Mouse (Mus musculus) CH12F3 (cell line): ENCODE results near the gene Spop.
"Not testable (repeated sequence)": the region's sequence is repeated elsewhere in the genome, so short reads cannot be mapped to it uniquely, and the experiment has no call there.

Experiments
- in situ Hi-C: fragments of 300-500 bp; cut with MboI; formaldehyde crosslinking; loops from 2 replicates; pipeline ENCODE4 v1.14.3; 2020; ENCODE audit warnings: low sequenced_read_pairs

The Spop gene

DNA sequence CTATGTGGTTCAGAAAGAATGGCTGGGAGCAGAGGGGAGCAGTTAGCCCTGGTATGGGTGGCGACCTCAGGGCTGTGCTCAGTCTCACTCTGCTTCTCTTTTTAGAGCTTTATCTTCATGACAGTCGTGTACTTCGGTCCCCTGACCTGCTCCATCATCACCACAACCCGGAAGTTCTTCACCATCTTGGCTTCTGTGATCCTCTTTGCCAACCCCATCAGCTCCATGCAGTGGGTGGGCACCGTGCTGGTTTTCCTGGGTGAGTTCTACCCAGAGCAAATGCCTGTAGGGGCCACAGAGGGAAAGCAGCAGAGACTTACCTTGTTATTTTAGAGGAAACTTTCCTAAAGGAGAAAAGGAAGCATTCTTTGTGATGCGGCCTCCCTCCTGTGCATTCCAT lies 23.5 kb upstream of the Spop start:
- in situ Hi-C loops, result no loop called here

DNA sequence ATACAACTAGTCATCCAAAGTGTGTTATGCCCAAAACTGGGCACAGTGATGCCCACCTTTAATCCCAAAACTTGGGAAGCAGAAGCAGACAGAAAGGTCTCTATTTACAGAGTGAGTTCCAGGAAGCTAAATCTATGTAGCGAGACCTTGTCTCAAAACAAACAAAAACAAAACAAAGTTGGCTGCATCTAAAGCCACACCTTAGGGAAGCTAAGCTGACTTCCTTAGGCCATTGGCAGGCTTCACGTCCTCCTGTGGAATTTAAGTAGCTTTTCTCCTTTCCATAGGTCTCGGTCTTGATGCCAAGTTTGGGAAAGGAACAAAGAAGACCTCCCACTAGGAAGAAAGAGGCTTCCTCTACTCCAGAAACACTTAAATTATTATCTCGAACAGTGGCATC lies 22.7 kb upstream of the Spop start:
- in situ Hi-C loops, result no loop called here

DNA sequence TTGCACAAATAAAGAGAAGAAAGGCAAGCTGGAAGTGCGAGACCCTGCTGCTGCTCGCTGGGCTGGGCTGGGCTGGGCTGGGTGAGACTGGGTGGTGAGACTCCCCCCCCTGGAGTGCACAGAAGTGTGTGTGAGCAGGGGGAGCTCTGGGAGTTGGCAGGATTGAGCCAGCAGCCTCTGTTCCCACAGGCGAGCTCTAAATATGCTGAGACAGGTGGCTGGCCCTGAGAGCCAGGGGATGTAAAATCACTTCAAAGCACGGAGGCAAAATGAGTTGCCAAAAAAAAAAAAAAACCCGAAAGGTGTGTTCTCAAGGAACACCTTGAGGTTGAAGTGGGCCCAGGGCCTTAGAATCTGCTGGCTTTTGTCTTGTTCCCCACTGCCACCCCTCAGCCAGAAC lies 22.1 kb upstream of the Spop start:
- in situ Hi-C loops, result no loop called here

DNA sequence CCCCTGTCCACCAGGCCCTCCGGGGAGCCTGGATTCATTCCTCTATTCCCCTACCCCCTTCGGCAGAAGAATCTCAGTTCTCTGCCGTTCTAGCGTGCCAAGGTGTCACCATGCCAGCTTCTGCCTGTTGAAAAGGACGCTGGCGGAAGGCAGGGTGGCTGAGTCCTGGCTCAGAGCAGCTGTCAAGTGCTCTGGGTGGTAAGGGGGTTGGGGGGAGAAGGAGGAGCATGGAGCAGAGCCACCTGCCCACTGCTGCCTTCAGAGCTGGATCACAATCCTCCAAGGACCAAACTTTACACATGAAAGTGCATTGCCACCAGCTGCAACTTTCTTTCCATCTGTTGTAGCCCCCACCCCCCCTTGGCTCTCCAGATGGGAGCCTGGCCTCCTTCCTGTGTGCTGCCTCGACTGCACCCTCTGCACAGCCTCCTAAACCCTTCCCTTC lies 21.6 kb upstream of the Spop start:
- in situ Hi-C loops, result no loop called here

DNA sequence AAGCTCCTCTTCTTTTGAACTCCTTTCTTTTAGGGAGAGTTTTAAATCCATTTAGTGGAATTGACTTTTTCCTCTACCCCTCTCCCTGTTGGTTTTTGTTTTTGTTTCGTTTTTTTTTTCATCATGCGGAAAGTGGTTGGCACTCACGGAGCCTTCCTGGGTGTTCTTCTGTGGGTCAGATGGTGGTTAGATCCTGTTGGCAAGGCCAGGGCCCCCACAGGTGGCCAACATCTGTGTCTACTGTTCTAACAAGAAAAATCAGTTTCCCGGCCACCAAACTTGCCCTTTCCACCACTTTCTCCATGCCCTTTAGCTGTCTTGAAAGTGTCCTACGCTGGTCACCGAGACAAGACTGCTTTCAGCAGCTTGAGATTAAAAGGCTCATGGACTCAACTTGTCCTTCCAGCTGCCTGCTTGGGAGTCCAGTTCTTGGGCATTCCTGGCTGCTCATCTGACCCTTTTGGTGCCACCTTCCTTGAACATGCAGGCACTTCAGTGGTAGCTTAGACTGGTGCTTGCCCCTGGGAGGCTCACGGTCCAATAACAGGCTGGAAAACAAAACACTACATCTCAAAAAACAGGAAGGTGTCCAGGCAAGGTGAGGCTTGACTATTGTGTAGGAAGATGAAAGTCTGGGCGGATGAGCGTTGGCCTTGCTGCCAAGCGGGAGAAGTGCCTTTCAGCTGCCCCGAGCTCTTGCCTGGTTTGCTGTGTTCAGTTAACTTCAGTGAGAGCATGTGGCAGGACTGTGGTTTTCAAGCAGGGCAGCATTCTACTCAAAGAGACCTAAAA lies 21.0 kb upstream of the Spop start:
- in situ Hi-C loops, result no loop called here

DNA sequence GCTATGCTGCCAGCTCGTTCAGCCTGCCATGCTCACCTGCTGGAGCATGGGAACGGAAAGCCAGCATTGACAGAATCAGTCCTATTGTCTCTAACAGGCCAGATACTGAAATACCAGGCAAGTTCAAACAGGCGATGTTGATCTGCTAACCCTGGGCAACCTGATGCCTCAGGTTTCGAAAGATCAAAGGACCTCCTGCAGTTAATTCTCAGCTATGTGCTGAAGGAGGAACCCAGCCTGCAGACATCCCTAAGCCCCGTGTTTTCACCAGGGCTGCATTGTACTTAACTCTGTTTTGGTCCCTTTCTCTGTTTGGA lies 20.4 kb upstream of the Spop start:
- in situ Hi-C loops, result no loop called here

DNA sequence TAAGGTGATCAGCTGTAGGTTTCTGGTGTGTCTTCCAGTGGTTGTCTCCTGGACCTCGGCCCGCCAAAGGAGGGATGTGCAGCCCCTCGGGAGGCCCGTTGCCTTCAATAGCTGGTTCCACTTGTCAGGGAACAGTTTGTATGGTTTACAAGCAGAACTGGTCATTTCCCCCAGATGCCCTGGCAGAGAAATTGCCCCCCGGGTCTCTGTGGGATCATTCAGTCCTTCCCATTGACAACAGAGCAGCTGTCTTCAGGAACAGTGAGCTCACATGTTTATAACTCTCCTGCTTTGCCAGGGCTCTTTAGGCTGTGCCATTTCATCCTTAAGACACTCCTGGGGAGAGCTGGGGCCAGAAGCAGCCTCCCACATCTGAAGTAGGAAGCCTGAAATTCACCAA lies 19.8 kb upstream of the Spop start:
- in situ Hi-C loops, result no loop called here

DNA sequence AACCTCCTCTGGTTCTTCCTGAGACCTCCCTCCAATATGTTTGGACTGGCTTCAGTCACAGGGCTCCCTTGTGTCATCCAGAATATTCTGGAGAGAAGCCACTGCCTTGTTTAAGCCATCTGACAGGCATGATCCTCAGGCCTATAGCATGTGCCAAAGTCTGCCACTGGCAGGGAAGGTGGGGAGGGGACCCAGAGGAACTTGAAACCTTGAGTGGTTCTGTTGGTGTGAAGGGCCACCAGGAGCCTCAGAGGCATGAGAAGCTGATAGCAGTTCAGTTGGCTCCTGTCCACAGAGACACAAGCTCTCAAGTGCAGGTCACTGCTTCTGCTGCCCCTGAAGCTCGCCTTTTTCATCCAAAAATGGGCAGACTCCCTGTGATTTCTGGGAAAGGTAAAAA lies 17.3 kb upstream of the Spop start:
- in situ Hi-C loops, result loop anchor here (5.0 kb wide), 1 partner anchor 126 kb away; no protein-coding TSS in a partner anchor

DNA sequence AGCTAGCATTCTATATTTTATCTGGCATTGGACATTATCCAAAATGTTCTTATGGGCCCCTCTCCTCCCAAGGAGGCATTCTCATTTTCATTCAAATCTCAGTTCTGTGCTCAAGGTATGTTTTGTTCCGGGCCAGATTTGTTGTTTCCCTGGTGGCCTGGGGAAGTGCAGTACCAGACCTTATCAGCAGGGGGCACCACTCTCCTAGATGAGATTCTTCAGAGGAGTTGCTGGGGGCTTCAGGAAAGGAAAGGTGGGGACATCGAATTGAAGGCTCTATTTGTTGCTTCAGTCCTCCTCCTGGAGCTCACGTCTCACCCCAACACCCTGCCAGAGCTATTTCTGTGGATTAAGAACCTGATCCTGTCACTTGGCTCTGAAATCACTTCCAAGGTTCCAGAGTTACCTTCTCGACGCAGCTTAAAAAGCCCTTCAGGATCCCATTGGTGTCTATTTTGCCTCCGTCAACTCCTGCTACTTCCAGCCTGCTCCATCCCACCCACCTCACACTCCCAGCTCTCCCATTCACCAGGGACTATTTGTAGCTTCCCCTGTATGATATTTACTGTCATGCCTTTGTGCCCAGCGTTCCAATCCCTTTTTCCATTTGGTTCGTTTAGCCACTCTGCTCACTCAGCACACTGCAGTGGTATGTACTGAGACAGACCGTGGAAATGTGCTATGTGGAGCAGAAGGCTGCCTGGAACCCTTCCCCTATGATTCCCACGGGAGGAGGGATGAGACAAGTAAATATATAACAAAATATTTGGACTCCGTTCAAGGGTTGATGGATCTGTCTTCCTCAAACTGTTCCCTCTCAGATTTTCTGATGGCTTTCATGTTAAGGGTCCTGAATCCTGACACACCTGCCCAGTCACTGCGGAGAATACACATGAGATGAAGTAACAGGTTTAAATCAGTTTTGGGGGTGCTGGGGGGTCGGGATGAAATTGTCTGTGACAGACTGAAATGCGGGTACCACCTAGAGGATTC lies 15.7 kb upstream of the Spop start:
- in situ Hi-C loops, result loop anchor here (5.0 kb wide), 1 partner anchor 124 kb away; no protein-coding TSS in a partner anchor

DNA sequence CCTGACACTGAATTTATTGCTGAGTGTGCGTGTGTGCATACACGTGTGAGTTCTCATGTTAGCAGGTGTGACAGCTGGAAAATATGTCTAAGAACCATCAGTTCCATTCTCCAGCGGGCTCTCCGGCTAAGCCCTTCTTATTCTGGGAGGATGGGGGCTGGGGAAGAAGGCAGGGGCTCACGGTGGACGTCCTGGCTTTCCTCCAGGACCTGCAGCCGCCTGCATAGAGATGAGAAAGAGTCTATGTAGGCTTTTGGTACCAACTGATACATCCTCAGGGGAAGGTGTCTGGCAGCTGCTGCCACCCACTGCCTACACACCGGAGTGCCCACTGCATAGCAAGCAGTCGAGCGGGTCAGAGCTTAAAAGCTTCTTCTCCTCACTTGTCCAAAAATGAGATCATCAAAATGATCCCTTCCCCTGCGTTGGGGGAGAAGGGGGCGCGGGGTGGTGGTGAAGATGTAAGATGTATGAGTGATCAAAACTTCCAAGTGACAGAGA lies 14.3 kb upstream of the Spop start:
- in situ Hi-C loops, result loop anchor here (5.0 kb wide), 1 partner anchor 123 kb away; no protein-coding TSS in a partner anchor

DNA sequence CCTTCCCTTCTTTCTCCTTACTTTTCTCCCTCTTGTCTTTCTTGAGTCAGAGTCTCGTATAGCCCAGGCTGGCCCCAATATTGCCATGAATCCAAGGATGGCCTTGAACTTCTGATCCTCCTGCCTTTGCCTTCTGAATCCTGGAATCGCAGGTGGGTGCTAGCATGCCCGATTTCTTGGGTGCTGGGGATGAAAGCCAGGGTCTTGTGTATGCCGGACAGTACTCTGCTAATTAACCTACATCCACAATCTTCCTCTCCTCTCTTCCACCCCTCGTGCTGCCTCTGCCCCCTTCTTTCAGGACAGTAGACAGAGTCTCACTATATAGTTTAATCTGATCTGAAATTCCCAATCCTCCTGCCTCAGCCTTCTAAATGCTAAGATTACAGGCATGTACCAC lies 12.3 kb upstream of the Spop start:
- in situ Hi-C loops, result no loop called here

DNA sequence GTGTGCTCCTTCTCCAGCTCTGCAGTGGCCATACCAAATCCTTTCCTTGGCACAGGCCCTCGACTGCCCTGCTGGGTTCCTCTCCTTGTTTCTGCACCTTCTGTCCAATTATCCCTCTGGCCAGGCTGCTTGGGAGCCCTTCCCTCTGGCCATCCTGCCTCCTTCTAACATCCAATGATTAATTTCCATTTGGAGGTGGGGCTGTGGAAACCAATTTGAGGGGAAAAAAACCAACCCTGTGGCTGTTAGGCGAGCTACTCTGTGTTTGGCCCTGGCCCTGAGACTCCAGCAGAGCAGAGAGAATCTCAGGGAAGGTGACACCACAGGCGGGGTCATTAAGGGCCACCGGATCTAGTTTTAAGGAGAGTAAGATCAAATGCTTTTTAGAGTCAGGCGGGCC lies 11.7 kb upstream of the Spop start:
- in situ Hi-C loops, result no loop called here

DNA sequence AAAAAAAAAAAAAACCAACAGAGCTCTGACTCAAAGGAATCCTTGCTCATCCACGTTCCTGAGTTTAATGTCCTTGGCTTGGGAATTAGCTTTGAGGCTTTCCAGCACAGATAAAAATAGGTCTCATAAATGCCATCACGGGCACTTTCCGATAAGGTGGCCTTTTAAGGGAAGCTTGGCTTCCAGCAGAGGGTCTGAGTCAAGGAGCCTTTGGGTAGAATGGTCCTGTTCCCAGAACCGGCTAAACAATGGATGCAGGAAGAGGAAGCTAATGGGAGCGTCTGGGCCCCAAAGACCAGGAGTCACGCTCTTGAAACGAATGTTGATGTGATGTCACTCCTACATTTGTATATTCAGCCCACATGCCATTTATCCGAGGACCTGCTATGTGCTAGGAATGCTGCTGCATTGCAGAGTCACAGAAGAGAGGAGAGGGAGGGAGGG lies 11.2 kb upstream of the Spop start:
- in situ Hi-C loops, result no loop called here

DNA sequence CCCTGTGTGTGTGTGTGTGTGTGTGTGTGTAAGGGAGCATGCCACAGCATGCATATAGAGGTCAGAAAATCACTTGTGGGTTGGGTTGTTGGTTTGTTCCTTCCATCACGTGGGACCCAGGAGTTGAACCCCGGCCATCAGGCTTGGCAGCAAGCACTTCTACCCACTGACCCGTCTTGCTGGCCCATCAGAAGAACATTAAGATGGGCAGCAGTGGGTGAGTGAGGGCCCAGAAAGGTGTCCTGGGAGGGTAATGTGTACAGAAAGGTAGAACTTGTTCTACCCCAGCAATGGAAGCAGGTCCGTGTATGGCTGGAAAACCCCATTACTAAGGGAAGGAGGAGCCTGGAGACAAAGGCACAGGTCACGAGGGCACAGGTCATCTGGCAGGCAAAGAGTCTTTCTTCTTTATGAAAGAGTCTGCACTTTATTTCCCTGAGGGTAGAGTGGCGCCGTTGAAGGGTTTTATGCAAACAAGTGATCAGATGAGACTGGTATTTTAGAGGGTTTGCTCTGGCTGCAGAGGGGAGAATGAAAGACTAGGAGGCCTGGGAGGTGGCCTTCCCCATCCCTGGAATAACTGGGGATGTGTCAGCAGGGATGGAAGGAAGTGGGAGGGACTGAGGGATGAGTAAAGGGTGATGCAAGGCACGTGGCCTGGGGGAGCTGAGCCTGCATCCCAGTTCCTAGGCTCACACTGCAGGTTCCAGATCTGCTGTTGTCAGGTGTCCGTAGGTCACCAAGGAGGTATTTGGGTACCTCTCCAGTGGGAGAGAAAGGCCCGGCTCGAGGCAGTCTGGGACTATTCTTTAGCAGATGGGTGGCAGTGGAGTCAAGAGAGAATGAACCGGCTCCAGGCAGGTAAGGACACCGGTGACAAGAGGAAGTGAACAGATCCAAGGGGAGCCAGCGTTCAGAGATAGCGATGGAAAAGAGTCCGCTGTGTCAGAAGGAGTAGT lies 10.2 kb upstream of the Spop start:
- in situ Hi-C loops, result no loop called here

DNA sequence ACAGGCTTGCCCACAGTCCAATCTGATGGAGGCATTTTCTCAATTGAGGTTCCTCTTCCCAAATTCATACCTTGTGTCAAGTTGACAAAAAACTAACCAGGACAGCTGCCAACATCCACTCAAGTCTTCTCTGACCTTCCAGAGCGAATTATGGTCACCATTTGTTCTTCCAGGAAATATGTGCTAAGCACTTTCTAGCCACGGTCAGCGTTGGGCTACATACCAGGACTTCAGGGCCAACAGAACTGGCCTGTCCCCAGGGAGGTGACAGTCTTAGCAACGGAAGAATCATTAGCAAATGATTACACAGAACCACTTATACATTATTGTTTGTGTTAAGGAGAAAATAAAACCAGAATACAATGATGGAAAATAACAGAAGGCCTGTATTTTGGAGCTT lies 8.1 kb upstream of the Spop start:
- in situ Hi-C loops, result no loop called here

DNA sequence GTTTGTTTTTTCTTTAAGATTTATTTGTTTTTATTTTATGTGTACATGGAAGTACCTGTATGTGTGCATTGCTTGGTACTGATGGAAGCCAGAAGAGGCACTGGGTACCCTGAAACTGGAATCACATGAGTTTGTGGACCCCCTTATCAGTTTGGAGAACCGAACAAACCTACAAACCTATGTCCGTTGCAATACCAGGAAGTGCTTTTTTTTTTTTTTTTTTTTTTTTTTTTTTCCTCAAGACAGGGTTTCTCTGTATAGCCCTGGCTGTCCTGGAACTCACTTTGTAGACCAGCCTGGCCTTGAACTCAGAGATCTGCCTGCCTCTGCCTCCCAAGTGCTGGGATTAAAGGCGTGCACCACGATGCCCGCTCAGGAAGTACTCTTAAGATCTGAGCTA lies 7.5 kb upstream of the Spop start:
- in situ Hi-C loops, result not testable (repeated sequence)

DNA sequence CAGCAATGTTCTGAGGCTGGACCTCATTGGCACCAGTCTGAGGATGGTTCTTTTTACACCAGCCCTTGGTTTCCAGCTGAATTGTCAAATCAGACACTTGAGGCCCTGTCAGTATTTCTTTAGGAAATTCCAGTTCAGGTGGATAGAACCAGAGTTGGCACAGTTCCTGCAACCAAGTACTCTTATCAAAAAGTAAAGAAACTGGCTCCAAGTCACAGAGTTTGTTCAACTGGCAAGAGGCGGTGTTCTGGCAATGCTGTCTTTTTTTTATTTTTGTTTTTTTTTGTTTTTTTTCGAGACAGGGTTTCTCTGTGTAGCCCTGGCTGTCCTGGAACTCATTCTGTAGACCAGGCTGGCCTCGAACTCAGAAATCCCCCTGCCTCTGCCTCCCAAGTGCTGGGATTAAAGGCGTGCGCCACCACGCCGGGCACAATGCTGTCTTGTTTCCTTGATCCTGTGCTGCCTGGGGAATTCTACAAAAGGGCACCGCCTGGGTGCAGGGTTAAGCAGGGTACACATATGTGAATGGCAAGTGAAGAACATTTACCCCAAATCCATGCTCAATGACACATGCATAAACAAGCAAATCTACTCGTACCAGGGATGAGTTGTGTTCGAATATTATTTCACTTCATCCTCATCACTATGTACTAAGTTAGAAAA lies 4.3 kb upstream of the Spop start:
- in situ Hi-C loops, result no loop called here

DNA sequence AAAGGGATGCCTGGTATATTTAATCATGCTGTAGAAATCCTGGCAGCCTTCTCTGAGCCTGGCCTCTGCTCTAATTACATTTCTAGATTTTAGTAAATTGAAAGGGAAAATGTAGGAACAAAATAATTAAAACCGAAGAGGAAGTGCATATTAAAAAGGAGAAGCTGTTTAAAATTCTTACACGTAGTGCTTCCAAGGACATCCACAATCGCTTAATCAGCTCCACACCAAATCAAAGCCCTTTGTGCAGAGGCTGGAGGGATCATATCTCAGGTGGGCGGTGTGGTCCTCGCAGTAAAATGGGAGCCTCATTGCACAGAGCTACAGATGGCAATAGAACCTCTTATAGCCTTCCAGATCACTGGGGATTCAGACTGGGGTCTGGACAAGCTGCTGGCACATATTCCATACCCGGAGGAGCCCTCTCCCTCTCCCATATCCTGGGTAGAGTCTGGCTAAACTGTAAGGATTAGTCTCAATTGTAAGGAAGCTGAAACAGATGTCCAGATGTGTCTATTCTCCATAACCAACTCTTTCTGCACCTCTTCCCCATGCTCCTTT lies 2.3 kb upstream of the Spop start:
- in situ Hi-C loops, result no loop called here

DNA sequence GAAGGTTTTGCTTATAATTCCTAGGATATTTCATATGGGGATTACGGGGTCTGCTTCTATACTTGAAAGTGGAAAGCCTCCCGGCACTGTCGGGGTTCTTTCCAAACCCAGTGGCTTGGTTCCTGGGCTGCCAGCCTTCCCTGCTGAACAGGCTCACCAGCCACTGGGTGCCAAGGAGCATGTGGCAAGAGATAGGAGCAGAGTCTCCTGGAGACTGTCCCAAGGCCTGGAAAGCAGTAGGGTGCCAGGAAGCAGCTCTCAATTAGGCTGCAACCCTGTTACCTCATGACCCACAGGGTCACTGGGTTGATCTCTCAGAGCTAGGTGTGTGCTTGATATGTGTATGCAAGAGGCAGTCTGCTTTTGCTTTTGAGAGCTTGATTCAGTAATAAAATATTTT lies 1.3 kb upstream of the Spop start:
- in situ Hi-C loops, result no loop called here
